Mouse (Mus musculus): ENCODE measurements around the gene Vsx1. TPM values are rescaled to one million over a fixed set of nuclear protein-coding genes. Genes with fewer than 3 reads are reported as not detected.

The Vsx1 gene
- total RNA-seq, 2 experiments from 2014 or later: 0.10 TPM; not detected in 1

- peak; percentile 57 to 77 for DNase-seq
Measured at GRCm38 (mm10) chr2:150643726-150644415, 45.3 kb downstream of the Vsx1 start.

- no peak for DNase-seq
Measured at GRCm38 (mm10) chr2:150643166-150643565, 46.0 kb downstream of the Vsx1 start.

- no peak for DNase-seq
Measured at GRCm38 (mm10) chr2:150638370-150638733, 50.8 kb downstream of the Vsx1 start.

- DNase-seq: no peak
Measured at GRCm38 (mm10) chr2:150637702-150638369, 51.3 kb downstream of the Vsx1 start.

- DNase-seq: no peak
Measured at GRCm38 (mm10) chr2:150635877-150636446, 53.2 kb downstream of the Vsx1 start.

Other genes starting within 250 kb of the Vsx1 start
- gene Zfp442, start 237.9 kb downstream of the Vsx1 start, total RNA-seq (2021): 10 to 100 TPM in 1 of 2 experiments, 1 to 10 TPM in 1; 9.1 to 10.3 TPM
- gene Zfp345, start 204.3 kb downstream of the Vsx1 start, total RNA-seq (2021): under 1 TPM; 0.15 to 0.28 TPM
- gene Cst7, start 118.9 kb downstream of the Vsx1 start, total RNA-seq (2021): not detected
- gene Apmap, start 80.8 kb downstream of the Vsx1 start, total RNA-seq (2021): 10 to 100 TPM; 49.4 to 58.6 TPM
- 10 to 100 TPM; 22.7 to 29.9 TPM for gene Acss1, start 20.9 kb downstream of the Vsx1 start, total RNA-seq (2021)
- 10 to 100 TPM; 66.2 to 67.6 TPM for gene Entpd6, start 59.7 kb upstream of the Vsx1 start, total RNA-seq (2021)
- 100 to 1,000 TPM; 196 to 204 TPM for gene Pygb, start 97.4 kb upstream of the Vsx1 start, total RNA-seq (2021)
- 100 to 1,000 TPM; 301 to 309 TPM for gene Abhd12, start 215.4 kb upstream of the Vsx1 start, total RNA-seq (2021)
- 1 to 10 TPM; 1.5 TPM for gene Gins1, start 216.0 kb upstream of the Vsx1 start, total RNA-seq (2021)